12 mouse cellular contexts compared by ENCODE assay signal in the genomic region with DNA sequence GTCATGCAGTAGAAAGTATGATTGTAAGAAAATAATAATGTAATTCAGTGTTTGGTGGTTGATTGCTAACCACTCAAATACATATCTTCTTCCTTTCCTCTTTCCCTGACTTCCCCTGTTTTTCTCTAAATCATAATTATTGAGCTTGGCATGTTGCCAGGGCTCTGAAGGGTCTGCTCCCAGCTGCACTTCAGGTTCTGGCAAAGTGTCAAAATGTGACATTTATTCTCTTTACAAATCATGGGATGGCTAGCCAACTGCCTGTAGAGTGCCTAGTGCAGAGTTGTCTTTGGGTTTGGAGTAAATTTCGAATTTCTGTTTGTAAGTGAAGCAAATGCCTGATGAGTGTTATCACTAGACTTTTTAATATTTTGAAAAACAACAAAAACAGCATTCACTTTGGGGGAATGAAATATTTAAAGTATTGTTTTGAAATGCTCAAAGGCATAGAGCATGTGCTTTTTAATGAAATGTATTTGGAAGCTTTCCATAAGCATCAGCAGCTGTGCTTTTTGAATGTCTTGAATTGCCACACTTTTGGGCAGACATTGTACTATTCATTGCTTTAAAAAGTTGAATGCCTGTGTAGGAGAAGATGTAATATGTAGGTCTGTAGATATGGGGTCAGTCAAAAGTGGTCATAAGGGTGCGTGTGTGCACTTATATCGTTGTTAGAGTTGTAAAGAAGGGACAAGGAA. TPM values are rescaled to one million over a fixed set of nuclear protein-coding genes. Genes with fewer than 3 reads are reported as not detected.
DNase-seq lines count a peak whose midpoint lies in the region; ATAC-seq and TF ChIP-seq lines count a peak whose summit lies in the region.
"Had no signal": no experiment of that assay in that cellular context is flagged by ENCODE, and none has a peak within 500 bp of the region (broad histone marks: within the 10 kb centered on the region; RNA-seq: fewer than 3 reads in every experiment).

No protein-coding gene starts in this region.

- H3K4me1 ChIP-seq in forebrain, embryonic 15.5 days, result peaks cover 13% of the 10 kb centered on the region
- no peaks in the 10 kb centered on the region for H3K4me1 ChIP-seq in forebrain, embryonic 12.5 days
- H3K4me1 ChIP-seq in MEL (ENCODE audit: control insufficient read depth in 1 of 2, insufficient read depth in 2 of 2, low read length in 2 of 2), result peaks cover 15 to 32% of the 10 kb centered on the region in 2 experiments
- 0 out of 2 replicates have a peak, but pooled peaks cover 2% of the 10 kb centered on the region for H3K4me1 ChIP-seq in embryonic fibroblast, embryonic 13.5 days (ENCODE audit: control insufficient read depth, insufficient read depth, low read length)
- peaks cover 2% of the 10 kb centered on the region for H3K4me1 ChIP-seq in midbrain, embryonic 15.5 days

- TF ChIP-seq POLR2A in MEL (IDR thresholded peaks at IDR 0.05; ENCODE audit: control insufficient read depth in 1 of 2, insufficient read depth in 1 of 2, low read depth in 1 of 2, low read length in 2 of 2, poor library complexity in 1 of 2), result no peak
- TF ChIP-seq POLR2A in embryonic fibroblast, embryonic 13.5 days (IDR thresholded peaks at IDR 0.05; ENCODE audit: low read depth, low read length), result no peak

- H3K4me2 ChIP-seq in forebrain, embryonic 15.5 days (replicated peaks), result no peak overlapping the region
- H3K4me2 ChIP-seq in forebrain, embryonic 12.5 days, result no peak overlapping the region
- H3K4me2 ChIP-seq in midbrain, embryonic 15.5 days, result no peak overlapping the region

- no peaks in the 10 kb centered on the region for H3K9me3 ChIP-seq in forebrain, embryonic 15.5 days
- no peaks in the 10 kb centered on the region for H3K9me3 ChIP-seq in forebrain, embryonic 12.5 days
- no peaks in the 10 kb centered on the region for H3K9me3 ChIP-seq in MEL (replicated peaks; ENCODE audit: insufficient read depth, low read length)
- no peaks in the 10 kb centered on the region for H3K9me3 ChIP-seq in midbrain, embryonic 15.5 days

- TF ChIP-seq RAD21 in MEL (IDR thresholded peaks at IDR 0.05; ENCODE audit: low read depth, low read length), result no peak

- WGBS in forebrain, embryonic 15.5 days, result 36% methylated on average over 3 of the region's 3 CpGs
- whole genome bisulfite sequencing in forebrain, embryonic 12.5 days, result 83% methylated on average over 3 of the region's 3 CpGs
- WGBS in midbrain, embryonic 15.5 days, result 82% methylated on average over 3 of the region's 3 CpGs

- no peaks in the 10 kb centered on the region for H3K36me3 ChIP-seq in forebrain, embryonic 15.5 days
- no peaks in the 10 kb centered on the region for H3K36me3 ChIP-seq in forebrain, embryonic 12.5 days (replicated peaks)
- peaks cover 2 to 36% of the 10 kb centered on the region in 2 experiments; a peak in 3 of 4 replicates for H3K36me3 ChIP-seq in MEL (ENCODE audit: control insufficient read depth in 1 of 2, insufficient read depth in 2 of 2, low read length in 2 of 2)
- no peaks in the 10 kb centered on the region for H3K36me3 ChIP-seq in midbrain, embryonic 15.5 days (replicated peaks)

- H3K9ac ChIP-seq in forebrain, embryonic 15.5 days (replicated peaks), result no peak overlapping the region
- no peak overlapping the region for H3K9ac ChIP-seq in forebrain, embryonic 12.5 days
- no peak overlapping the region for H3K9ac ChIP-seq in MEL (ENCODE audit: control insufficient read depth, low read depth, low read length, poor library complexity, severe bottlenecking)
- no peak overlapping the region for H3K9ac ChIP-seq in midbrain, embryonic 15.5 days

- no peak for TF ChIP-seq CTCF in MEL (IDR thresholded peaks at IDR 0.05 in 2 of 3, conservative IDR thresholded peaks at IDR 0.05 in 1 of 3; ENCODE audit: control insufficient read depth in 1 of 3, insufficient read depth in 1 of 3, low read depth in 2 of 3, low read length in 3 of 3, poor library complexity in 1 of 3, severe bottlenecking in 1 of 3)
- TF ChIP-seq CTCF in embryonic fibroblast, embryonic 13.5 days (IDR thresholded peaks at IDR 0.05; ENCODE audit: borderline replicate concordance, insufficient read depth, low read length), result no peak

- peak in 1 of 2 experiments; percentile 71; a peak in 3 of 4 replicates for TF ChIP-seq EP300 in MEL (IDR thresholded peaks at IDR 0.05; ENCODE audit: low read depth in 1 of 2, low read length in 2 of 2)

- peak; percentile 91 for ATAC-seq in forebrain, embryonic 15.5 days (replicated peaks)
- no peak for ATAC-seq in forebrain, embryonic 12.5 days (ENCODE audit: low FRiP score)
- no peak for ATAC-seq in midbrain, embryonic 15.5 days (replicated peaks)
- ATAC-seq: activated CD4-positive, CD25-positive, alpha-beta regulatory T cell, adult 4 months had no signal

- H3K4me3 ChIP-seq in forebrain, embryonic 15.5 days, result no peak overlapping the region
- no peak overlapping the region for H3K4me3 ChIP-seq in forebrain, embryonic 12.5 days (replicated peaks)
- H3K4me3 ChIP-seq in MEL (ENCODE audit: control insufficient read depth in 1 of 2, insufficient read depth in 1 of 2, low read depth in 2 of 2, low read length in 2 of 2), result no peak overlapping the region
- no peak overlapping the region for H3K4me3 ChIP-seq in embryonic fibroblast, embryonic 13.5 days (ENCODE audit: insufficient read depth, low read length)
- no peak overlapping the region for H3K4me3 ChIP-seq in midbrain, embryonic 15.5 days

- H3K27me3 ChIP-seq in forebrain, embryonic 15.5 days, result no peaks in the 10 kb centered on the region
- no peaks in the 10 kb centered on the region for H3K27me3 ChIP-seq in forebrain, embryonic 12.5 days
- no peaks in the 10 kb centered on the region for H3K27me3 ChIP-seq in MEL (ENCODE audit: control insufficient read depth in 1 of 2, insufficient read depth in 2 of 2, low read length in 2 of 2)
- H3K27me3 ChIP-seq in midbrain, embryonic 15.5 days (replicated peaks), result no peaks in the 10 kb centered on the region
- H3K27me3 ChIP-seq: CH12.LX had no signal

- peak; percentile 56 for DNase-seq in kidney, postnatal 14 days
- DNase-seq in kidney, adult 8-10 months, result no peak
- DNase-seq in MEL (ENCODE audit: low read depth, low spot score), result peak; percentile 82
- no peak for DNase-seq in ovary, adult 18-20 months (ENCODE audit: low spot score)
- DNase-seq: thymus, postnatal 14 days had no signal

- H3K79me2 ChIP-seq in MEL (ENCODE audit: control insufficient read depth, insufficient read depth, low read length, poor library complexity), result peaks cover 17% of the 10 kb centered on the region; the same call in 1 of the 2 replicates

- peak overlapping the region; percentile 59 for H3K27ac ChIP-seq in forebrain, embryonic 15.5 days (replicated peaks)
- H3K27ac ChIP-seq in forebrain, embryonic 12.5 days, result no peak overlapping the region
- H3K27ac ChIP-seq in MEL (ENCODE audit: control insufficient read depth, low read depth, low read length), result no peak overlapping the region
- peak overlapping the region; percentile 26; the same call in 1 of the 2 replicates for H3K27ac ChIP-seq in embryonic fibroblast, embryonic 13.5 days (ENCODE audit: insufficient read depth, low read length)
- no peak overlapping the region for H3K27ac ChIP-seq in midbrain, embryonic 15.5 days
- H3K27ac ChIP-seq: macrophage had no signal

TF ChIP-seq in MEL, 35 proteins besides CTCF, POLR2A, EP300 and RAD21:
- peak; percentile 57 for TF ChIP-seq RCOR1 (IDR thresholded peaks at IDR 0.05; ENCODE audit: low read depth, low read length)
- TF ChIP-seq SIN3A (IDR thresholded peaks at IDR 0.05; ENCODE audit: low read length), result peak; percentile 46; the same call in 1 of the 2 replicates
- TF ChIP-seq USF1 (IDR thresholded peaks at IDR 0.05; ENCODE audit: low read depth, low read length), result no peak
- peak; percentile 93 for TF ChIP-seq ETS1 (IDR thresholded peaks at IDR 0.05; ENCODE audit: low read depth, low read length)
- TF ChIP-seq JUND (IDR thresholded peaks at IDR 0.05; ENCODE audit: low read depth, low read length), result no peak
- TF ChIP-seq GATA1 (IDR thresholded peaks at IDR 0.05; ENCODE audit: low read depth, low read length), result 0 out of 2 replicates have a peak, but pooled peaks have one; percentile 37
- TF ChIP-seq E2F4 (IDR thresholded peaks at IDR 0.05; ENCODE audit: borderline replicate concordance, low read depth, low read length), result no peak
- TF ChIP-seq GABPA (IDR thresholded peaks at IDR 0.05; ENCODE audit: low read depth, low read length), result no peak
- TF ChIP-seq TCF12 (IDR thresholded peaks at IDR 0.05; ENCODE audit: low read depth, low read length), result peak; percentile 51; the same call in 1 of the 2 replicates

RNA-seq across cellular contexts. Expression of a gene that starts 21.3 kb away (rescaled TPM):
- 21.9 and 22.0 TPM in 2 replicates for polyA plus RNA-seq in forebrain, embryonic 15.5 days (2015; fragmentation: Nextera tagmentation; extraction: Ambion mirVana)
- polyA plus RNA-seq in forebrain, embryonic 12.5 days (2016; fragmentation: Nextera tagmentation; extraction: Ambion mirVana), result 26.4 and 27.9 TPM in 2 replicates
- 22.4 and 23.9 TPM in 2 replicates for total RNA-seq in MEL (2012; rRNA removed)
- 100 to 1,000 TPM in 1 of 2 experiments, 10 to 100 TPM in 1; 25.9 to 231 TPM for polyA plus RNA-seq in MEL (2012; ENCODE audit: insufficient read depth in 1 of 2, insufficient read length in 2 of 2, low read depth in 1 of 2, low replicate concordance in 2 of 2, missing spikeins in 1 of 2)
- 25.0 and 31.2 TPM in 2 replicates for polyA plus RNA-seq in embryonic fibroblast, embryonic 13.5 days (2011; ENCODE audit: insufficient read length, low read depth, missing spikeins)
- 17.0 and 18.1 TPM in 2 replicates for polyA plus RNA-seq in midbrain, embryonic 15.5 days (2015; fragmentation: Nextera tagmentation; extraction: Ambion mirVana)

Comparison
In these comparisons a context has a peak if more than half of its experiments do, and no peak if none do; other contexts are left out.
1. H3K27ac ChIP-seq: peak in forebrain, embryonic 15.5 days (single experiment) and embryonic fibroblast, embryonic 13.5 days (single experiment); none in forebrain, embryonic 12.5 days (single experiment), MEL (single experiment) and midbrain, embryonic 15.5 days (single experiment).
2. DNase-seq: peak in kidney, postnatal 14 days (single experiment) and MEL (single experiment); none in kidney, adult 8-10 months (0 of 2) and ovary, adult 18-20 months (single experiment).